Mouse (Mus musculus): ENCODE measurements around the gene Sox5.

Gene Sox5

DNA sequence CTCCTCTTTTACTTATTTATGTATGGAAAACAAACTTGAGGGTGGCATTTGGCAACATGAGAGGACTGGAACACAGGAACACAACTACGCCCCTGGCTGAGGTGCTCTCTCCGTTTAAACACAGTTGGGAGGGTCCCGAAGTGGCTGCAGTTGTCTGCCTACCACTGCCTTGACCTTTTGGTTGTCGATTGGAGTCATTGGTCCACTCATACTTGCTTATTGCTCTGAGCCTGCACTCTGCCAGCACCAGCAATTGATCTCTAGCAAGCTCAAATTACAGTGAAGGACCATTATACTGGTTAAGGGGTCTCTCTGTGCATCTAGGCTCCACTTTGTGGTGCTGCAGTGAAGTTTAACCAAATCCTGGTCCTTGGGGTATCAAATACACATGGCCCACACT lies 950.5 kb downstream of the Sox5 start:
- no peak for DNase-seq

DNA sequence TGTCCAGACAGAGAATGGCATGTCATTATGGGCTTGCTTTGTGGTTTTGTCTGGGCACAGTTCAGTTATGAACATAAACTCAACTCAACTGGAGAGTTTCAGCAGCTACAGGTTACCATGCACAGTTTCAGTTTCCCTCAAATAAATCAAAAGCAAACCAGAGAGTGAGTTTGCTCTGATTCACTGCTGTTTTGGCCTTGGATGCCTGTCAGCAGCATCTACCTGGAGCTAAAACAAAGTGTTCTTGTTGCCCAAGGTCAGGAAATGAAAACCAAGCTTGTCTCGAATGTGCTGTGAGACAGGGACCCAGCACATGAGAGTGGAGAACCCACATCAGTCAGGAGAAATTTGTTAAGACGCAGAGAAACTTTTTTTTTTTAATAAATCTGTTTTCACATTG lies 951.6 kb downstream of the Sox5 start:
- DNase-seq = no peak

DNA sequence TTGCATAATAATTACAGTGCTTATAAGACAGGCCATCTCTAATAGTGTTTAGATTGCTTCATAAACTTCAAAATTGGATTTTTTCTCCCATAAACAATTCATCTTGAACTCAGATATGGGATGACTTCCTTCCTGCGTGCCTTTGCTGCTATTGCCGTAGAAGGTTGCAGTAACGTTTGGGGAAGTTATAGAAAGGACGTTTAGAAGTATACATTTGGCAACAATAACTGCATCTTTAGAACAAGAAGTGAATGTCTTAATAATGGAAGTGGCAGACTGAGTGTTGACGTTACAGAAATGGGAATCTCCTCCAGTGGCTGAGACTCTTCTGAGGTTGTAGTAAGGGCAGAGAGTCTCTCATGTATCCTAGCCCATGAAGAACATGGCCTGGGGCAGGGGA lies 955.0 kb downstream of the Sox5 start:
- no peak for DNase-seq

DNA sequence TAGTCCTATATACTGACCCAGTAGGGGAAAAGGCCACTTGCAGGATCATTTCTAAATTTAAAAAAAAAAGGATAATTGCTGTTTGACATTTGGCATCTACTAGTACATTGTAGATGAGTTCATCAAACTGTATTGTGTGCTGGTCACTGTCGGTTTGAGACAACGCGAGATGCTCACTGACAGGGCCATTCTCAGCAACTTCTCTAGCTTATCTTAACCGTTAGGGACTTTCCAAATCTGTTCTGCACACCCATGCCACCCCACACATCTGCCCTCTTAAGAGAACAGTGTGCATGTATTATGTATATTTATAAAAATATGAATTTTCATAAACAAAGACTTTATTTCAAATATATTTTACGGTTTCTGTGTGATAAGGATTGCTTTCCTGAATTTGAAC lies 955.8 kb downstream of the Sox5 start:
- no peak for DNase-seq

DNA sequence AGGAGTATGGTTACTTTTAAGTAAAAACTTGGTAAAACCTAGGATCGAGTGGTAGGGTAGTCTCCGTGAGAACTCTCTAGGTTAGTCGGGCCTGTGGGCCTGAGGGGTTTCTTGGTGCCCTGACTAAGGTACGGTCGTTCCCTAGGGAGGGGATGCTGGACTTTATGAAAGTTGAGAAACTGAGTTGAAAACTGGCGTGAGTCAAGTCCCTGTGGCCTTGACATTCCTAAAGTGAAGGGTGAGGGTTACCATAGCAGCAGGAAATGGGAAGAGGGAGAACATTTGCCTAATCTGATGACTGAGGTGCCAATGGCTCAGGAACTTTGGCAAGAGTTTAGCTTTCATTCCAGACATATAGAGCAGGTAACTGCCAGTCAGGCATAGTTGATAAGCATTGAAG lies 956.7 kb downstream of the Sox5 start:
- DNase-seq = no peak

DNA sequence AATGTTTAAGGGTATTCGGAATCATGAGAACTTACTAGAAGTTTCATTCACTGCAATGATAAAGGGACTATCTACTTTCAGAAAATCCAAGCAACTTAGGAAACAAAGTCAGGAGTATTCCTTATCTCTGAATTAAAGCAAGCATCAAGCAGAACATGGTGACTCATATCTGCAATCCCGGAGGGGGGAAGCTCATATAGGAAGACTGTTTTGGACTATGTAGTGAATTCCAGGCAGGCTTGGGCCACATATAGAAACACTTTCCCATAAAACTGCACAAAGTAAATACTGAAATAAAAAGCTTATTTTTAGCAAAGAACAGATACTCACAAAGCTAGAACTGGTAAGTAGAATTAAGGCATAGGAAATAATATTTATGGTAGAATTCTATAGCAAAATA lies 993.3 kb downstream of the Sox5 start:
- no peak for DNase-seq

DNA sequence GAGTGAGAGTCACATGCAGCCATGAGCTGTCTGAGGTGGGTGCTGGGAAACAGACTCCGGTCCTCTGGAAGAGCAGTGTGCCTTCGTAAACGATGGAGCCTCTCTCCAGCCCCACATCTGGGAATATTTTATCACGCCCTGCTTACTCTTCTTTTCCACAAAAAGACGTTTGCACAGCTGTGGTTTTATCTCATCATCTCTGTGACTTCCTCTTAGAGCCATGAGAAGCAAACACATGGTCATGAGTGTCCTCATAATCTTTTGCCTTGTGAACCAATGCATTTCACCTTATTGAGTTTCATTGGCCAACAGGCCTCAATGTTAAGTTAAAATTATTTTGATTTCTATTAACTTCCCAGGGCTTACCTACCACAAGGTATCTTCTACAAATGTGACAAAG lies 994.4 kb downstream of the Sox5 start:
- no peak for DNase-seq

DNA sequence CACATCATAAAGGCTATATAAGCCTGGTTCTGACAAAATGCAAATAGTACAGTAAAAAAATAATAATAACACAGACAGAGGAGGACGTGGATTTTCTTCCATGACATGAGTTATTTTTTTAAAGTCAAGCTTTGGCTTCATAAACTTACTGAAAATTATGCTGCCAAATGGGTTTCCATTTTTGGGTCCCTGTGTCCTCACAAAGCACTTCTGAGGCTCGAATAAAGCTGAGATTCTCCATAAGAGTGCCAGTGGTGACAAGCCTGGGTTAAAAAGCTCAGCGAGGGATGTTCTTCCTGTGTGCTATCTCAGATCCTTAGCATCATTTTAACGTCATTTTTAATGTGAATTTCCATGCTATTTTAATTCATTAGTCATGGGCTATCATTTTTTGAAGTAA lies 996.1 kb downstream of the Sox5 start:
- DNase-seq = no peak

Data from kidney, adult 18-20 months (tissue).